Mouse (Mus musculus) kidney, adult 2 months (tissue): ENCODE data around the gene Wbp1l.

Experiments
- CTCF ChIP-seq: fragments of 200-500 bp; conservative IDR thresholded peaks from 2 replicates; pipeline ENCODE4 v1.5.1; 2011; ENCODE audit warnings: low read depth, mild to moderate bottlenecking, control low read depth, low read length, moderate library complexity, mixed read lengths; ENCODE audit not compliant: insufficient read depth, insufficient read length
- POLR2A ChIP-seq: fragments of 200-500 bp; IDR thresholded peaks from one replicate; pipeline ENCODE4 v1.6.1; 2011; ENCODE audit warnings: low read depth, low read length, control low read depth

GRCm38 (mm10) chr19:46657339-46658020, 58.6 kb downstream of the Wbp1l start:
- TF ChIP-seq CTCF, result peak; percentile 52
- no peak for TF ChIP-seq POLR2A
